In the genomic region with DNA sequence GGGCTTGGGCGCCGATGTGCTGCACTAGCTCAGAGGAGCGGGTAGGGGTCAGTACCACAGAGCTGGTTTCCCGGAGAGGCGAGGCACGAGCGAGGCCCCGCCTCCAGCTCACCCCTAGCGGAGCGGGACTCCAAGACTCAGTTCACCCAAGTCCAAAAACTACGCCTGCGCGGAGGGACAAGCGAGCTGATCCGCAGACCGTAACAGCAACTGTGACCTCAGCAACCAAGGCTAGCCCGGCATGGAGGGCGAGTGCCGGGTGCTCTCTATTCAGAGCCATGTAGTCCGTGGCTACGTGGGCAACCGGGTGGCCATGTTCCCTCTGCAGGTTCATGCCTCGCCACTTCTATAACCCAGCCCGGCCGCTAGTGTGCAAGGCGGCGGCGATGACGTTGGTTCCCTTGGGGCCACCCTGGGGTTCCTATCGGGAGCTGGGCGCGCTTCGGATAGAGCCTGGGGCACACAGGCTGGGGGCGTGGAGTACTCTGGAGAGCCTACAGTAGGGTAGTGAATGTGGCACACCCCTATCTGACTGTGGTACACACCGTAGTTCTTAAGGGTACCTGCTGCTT, we compare ENCODE assay signal across 9 mouse cellular contexts. TPM values are rescaled to one million over a fixed set of nuclear protein-coding genes. Genes with fewer than 3 reads are reported as not detected.
DNase-seq lines count a peak whose midpoint lies in the region; ATAC-seq lines count a peak whose summit lies in the region.
"Had no signal": no experiment of that assay in that cellular context is flagged by ENCODE, and none has a peak within 500 bp of the region (broad histone marks: within the 10 kb centered on the region; RNA-seq: fewer than 3 reads in every experiment).

No protein-coding gene starts in this region.

- WGBS in midbrain, embryonic 10.5 days: 2% methylated on average over 35 of the region's 35 CpGs
- WGBS in stomach, embryonic 15.5 days: 2% methylated on average over 35 of the region's 35 CpGs

- ATAC-seq in CD4-positive, CD25-positive, alpha-beta regulatory T cell, adult 4 months: peak; percentile 90
- peak; percentile 94 for ATAC-seq in stomach, embryonic 15.5 days (ENCODE audit: insufficient read depth, low FRiP score, low read depth)

- peak overlapping the region; percentile 40; the same call in 1 of the 2 replicates for H3K9ac ChIP-seq in stomach, embryonic 15.5 days

- no peaks in the 10 kb centered on the region for H3K9me3 ChIP-seq in midbrain, embryonic 10.5 days (replicated peaks)
- H3K9me3 ChIP-seq in stomach, embryonic 15.5 days: no peaks in the 10 kb centered on the region

- H3K36me3 ChIP-seq in midbrain, embryonic 10.5 days: no peaks in the 10 kb centered on the region
- no peaks in the 10 kb centered on the region for H3K36me3 ChIP-seq in stomach, embryonic 15.5 days

- H3K4me3 ChIP-seq in midbrain, embryonic 10.5 days: peak overlapping the region; percentile 64
- peak overlapping the region; percentile 52 for H3K4me3 ChIP-seq in stomach, embryonic 15.5 days (replicated peaks)
- H3K4me3 ChIP-seq: myocyte had no signal

- peak overlapping the region; percentile 79 for H3K27ac ChIP-seq in midbrain, embryonic 10.5 days (replicated peaks)
- no peak overlapping the region for H3K27ac ChIP-seq in stomach, embryonic 15.5 days

- H3K4me1 ChIP-seq in midbrain, embryonic 10.5 days: peaks cover 16% of the 10 kb centered on the region
- H3K4me1 ChIP-seq in stomach, embryonic 15.5 days: 0 out of 2 replicates have a peak, but pooled peaks cover 5% of the 10 kb centered on the region

- intact Hi-C loops in heart, postnatal 14 days (cut with DNase I): no loop called here

- peak; percentile 84 for DNase-seq in MEL-GATA-1-ER (ENCODE audit: extremely low read depth, low read depth)
- peak; percentile 84 for DNase-seq in embryo, embryonic 9.5 days (ENCODE audit: extremely low spot score)
- peak; percentile 25 to 28 for DNase-seq in heart, postnatal 14 days
- DNase-seq in kidney, postnatal 4 days: peak; percentile 63 to 75
- peak; percentile 85 for DNase-seq in midbrain, embryonic 10.5 days (ENCODE audit: low spot score)
- DNase-seq in layer of hippocampus, postnatal 10 days (ENCODE audit: low spot score in 2 of 2): no peak

- H3K4me2 ChIP-seq in stomach, embryonic 15.5 days: peak overlapping the region; percentile 92

- H3K27me3 ChIP-seq in midbrain, embryonic 10.5 days (ENCODE audit: low read depth, poor library complexity, severe bottlenecking): peaks cover 56% of the 10 kb centered on the region
- H3K27me3 ChIP-seq in stomach, embryonic 15.5 days (replicated peaks): no peaks in the 10 kb centered on the region

RNA-seq across cellular contexts. Expression of a gene that starts 17.2 kb away (rescaled TPM):
- polyA plus RNA-seq in CD4-positive, CD25-positive, alpha-beta regulatory T cell, adult 4 months (2017; shearing (Covaris generic)): 10 to 100 TPM in 1 of 2 experiments, 1 to 10 TPM in 1; 8.9 to 16.5 TPM
- 10 to 100 TPM; 10.2 to 11.1 TPM for total RNA-seq in heart, postnatal 14 days (2021)
- 10.5 and 11.1 TPM in 2 replicates for polyA plus RNA-seq in midbrain, embryonic 10.5 days (2016; fragmentation: Nextera tagmentation; extraction: Ambion mirVana)
- 11.8 and 14.3 TPM in 2 replicates for polyA plus RNA-seq in stomach, embryonic 15.5 days (2015; fragmentation: Nextera tagmentation; extraction: Ambion mirVana)
- 10 to 100 TPM; 57.3 to 58.6 TPM for total RNA-seq in layer of hippocampus, postnatal 10 days (2021)

RNA-seq across cellular contexts. Expression of a gene that starts 35.2 kb away (rescaled TPM):
- polyA plus RNA-seq in CD4-positive, CD25-positive, alpha-beta regulatory T cell, adult 4 months (2017; shearing (Covaris generic)): not detected
- not detected for total RNA-seq in heart, postnatal 14 days (2021)
- not detected in 2 replicates for polyA plus RNA-seq in midbrain, embryonic 10.5 days (2016; fragmentation: Nextera tagmentation; extraction: Ambion mirVana)
- not detected in 2 replicates for polyA plus RNA-seq in stomach, embryonic 15.5 days (2015; fragmentation: Nextera tagmentation; extraction: Ambion mirVana)
- not detected for total RNA-seq in layer of hippocampus, postnatal 10 days (2021)
- polyA plus RNA-seq: myocyte had no signal

RNA-seq across cellular contexts. Expression of a gene that starts 56.5 kb away (rescaled TPM):
- polyA plus RNA-seq in CD4-positive, CD25-positive, alpha-beta regulatory T cell, adult 4 months (2017; shearing (Covaris generic)): 100 to 1,000 TPM; 146 to 147 TPM
- 10 to 100 TPM; 31.2 to 36.3 TPM for total RNA-seq in heart, postnatal 14 days (2021)
- polyA plus RNA-seq in midbrain, embryonic 10.5 days (2016; fragmentation: Nextera tagmentation; extraction: Ambion mirVana): 112 and 114 TPM in 2 replicates
- 348 and 423 TPM in 2 replicates for polyA plus RNA-seq in stomach, embryonic 15.5 days (2015; fragmentation: Nextera tagmentation; extraction: Ambion mirVana)
- 10 to 100 TPM; 37.4 to 38.2 TPM for total RNA-seq in layer of hippocampus, postnatal 10 days (2021)

Comparison
In these comparisons a context has a peak if more than half of its experiments do, and no peak if none do; other contexts are left out.
1. DNase-seq: peak in MEL-GATA-1-ER (single experiment), embryo, embryonic 9.5 days (single experiment), heart, postnatal 14 days (2 of 2), kidney, postnatal 4 days (2 of 2) and midbrain, embryonic 10.5 days (single experiment); none in layer of hippocampus, postnatal 10 days (0 of 2).